Mouse (Mus musculus): ENCODE measurements around the gene Plbd2. TPM values are rescaled to one million over a fixed set of nuclear protein-coding genes. Genes with fewer than 3 reads are reported as not detected.
A peak's percentile ranks its signal among the peaks of the same experiment; 100 is the strongest.
"Not testable (repeated sequence)": the region's sequence is repeated elsewhere in the genome, so short reads cannot be mapped to it uniquely, and the experiment has no call there.

Plbd2 gene
- total and polyA plus RNA-seq, 2 experiments from 2014 or later, result 35.2 to 53.9 TPM

DNA sequence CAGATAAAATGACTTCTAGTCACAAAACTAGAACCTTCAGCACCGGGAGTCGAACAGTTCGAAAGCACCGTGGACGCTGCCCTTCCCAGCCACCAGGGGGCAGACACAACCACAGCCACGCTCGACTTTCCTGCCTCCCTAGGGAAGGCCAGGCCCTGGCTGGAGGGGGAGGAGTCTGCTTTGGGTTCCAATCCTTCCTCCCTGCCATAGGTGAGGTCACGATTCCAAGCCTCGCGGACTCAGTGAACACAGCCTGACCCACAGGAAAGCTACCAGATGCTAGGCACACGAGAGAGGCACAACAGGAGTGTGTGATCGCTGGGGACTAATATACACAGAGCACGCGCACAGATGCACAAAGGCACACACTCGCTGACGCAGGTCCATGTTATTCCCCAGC, 1.9 kb upstream of the Plbd2 start:
- DNase-seq (ENCODE audit: low spot score) (peak; percentile 69), ATAC-seq (no peak)
- no peak overlapping the region for H3K9ac ChIP-seq (replicated peaks; ENCODE audit: low read length)

DNA sequence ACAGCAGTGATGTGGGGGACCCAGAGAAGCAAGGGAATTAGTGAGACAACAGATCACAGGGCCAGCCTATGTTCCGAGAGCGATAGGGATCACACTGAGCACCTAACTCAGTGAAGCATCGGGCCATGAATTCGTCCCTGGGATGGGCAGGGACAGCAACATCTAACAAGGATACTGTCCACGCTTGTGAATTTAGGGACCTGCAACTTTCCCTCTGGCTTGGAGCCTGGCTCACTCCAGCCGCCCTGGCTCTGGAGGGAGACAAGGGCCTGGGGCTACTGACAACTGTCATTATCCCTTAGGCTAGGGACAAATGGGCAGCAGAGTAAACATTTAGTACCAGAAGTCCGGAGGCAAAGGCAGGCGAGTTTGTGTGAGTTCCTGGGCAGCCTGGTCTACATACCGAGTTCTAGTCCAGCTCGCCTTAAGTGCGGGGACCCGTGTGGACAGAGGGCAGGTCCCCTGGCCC, 716 bp downstream of the Plbd2 start:
- ATAC-seq, result no peak
- peaks cover 6% of the 10 kb centered on the region; the same call in 1 of the 2 replicates for H3K4me1 ChIP-seq (ENCODE audit: insufficient read depth, low read length)

More for the DNA sequence above, 1.9 kb upstream of the Plbd2 start:
- Histone ChIP-seq H3K4me1 (ENCODE audit: insufficient read depth, low read length) (peaks cover 6% of the 10 kb centered on the region; the same call in 1 of the 2 replicates), H3K9me3 (ENCODE audit: low read length) (no peaks in the 10 kb centered on the region), H3K27me3 (ENCODE audit: insufficient read depth, low read length) (no peaks in the 10 kb centered on the region), H3K4me2 (ENCODE audit: low read depth, low read length) (no peak overlapping the region), H3K4me3 (ENCODE audit: low read length) (no peak overlapping the region), H3K36me3 (ENCODE audit: insufficient read depth, low read length) (no peaks in the 10 kb centered on the region), H3K27ac (no peak overlapping the region)
- WGBS, result 20% methylated on average over 16 of the region's 16 CpGs
- TF ChIP-seq CTCF (IDR thresholded peaks at IDR 0.05; ENCODE audit: low read depth), result peak; percentile 83

DNA sequence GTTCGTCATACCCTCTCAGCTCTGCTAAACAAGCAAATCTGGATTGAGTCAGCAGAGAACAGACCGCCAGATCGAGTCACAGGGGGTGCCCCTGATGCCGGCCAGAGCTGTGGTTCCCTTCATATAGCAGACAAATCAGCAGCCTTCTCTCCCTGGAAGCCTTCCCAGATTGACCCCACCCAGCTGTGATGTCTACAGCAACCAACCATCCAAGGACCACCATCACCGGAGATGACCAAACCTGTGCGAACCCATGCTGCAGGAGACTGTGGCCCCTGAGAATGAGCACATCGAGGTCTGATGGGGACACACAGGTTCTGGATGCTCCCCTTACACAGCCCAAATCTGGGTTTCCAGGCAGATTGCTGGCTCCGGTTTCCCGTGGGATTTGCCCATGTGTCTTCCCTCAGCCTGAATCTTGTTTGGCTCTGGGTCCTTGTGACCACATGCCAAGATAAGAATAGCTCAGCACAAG, 1.2 kb downstream of the Plbd2 start:
- Histone ChIP-seq H3K27ac (no peak overlapping the region), H3K4me2 (ENCODE audit: low read depth, low read length) (peak overlapping the region; percentile 95), H3K9ac (replicated peaks; ENCODE audit: low read length) (peak overlapping the region; percentile 88; the same call in 1 of the 2 replicates), H3K4me3 (ENCODE audit: low read length) (peak overlapping the region; percentile 91), H3K36me3 (ENCODE audit: insufficient read depth, low read length) (no peaks in the 10 kb centered on the region), H3K4me1 (ENCODE audit: insufficient read depth, low read length) (peaks cover 6% of the 10 kb centered on the region; the same call in 1 of the 2 replicates), H3K27me3 (ENCODE audit: insufficient read depth, low read length) (no peaks in the 10 kb centered on the region), H3K9me3 (ENCODE audit: low read length) (no peaks in the 10 kb centered on the region)
- WGBS, result 62% methylated on average over 9 of the region's 9 CpGs
- DNase-seq (ENCODE audit: low spot score) (no peak), ATAC-seq (no peak)
- no peak for TF ChIP-seq CTCF (IDR thresholded peaks at IDR 0.05; ENCODE audit: low read depth)

More for the DNA sequence above, 716 bp downstream of the Plbd2 start:
- Histone ChIP-seq H3K36me3 (ENCODE audit: insufficient read depth, low read length) (no peaks in the 10 kb centered on the region), H3K27me3 (ENCODE audit: insufficient read depth, low read length) (no peaks in the 10 kb centered on the region), H3K4me3 (ENCODE audit: low read length) (peak overlapping the region; percentile 91), H3K4me2 (ENCODE audit: low read depth, low read length) (peak overlapping the region; percentile 95), H3K9me3 (ENCODE audit: low read length) (no peaks in the 10 kb centered on the region), H3K9ac (replicated peaks; ENCODE audit: low read length) (peak overlapping the region; percentile 88), H3K27ac (peak overlapping the region; percentile 64; the same call in 1 of the 2 replicates)
- WGBS, result 5% methylated on average over 12 of the region's 12 CpGs
- DNase-seq (ENCODE audit: low spot score), result no peak
- no peak for TF ChIP-seq CTCF (IDR thresholded peaks at IDR 0.05; ENCODE audit: low read depth)

DNA sequence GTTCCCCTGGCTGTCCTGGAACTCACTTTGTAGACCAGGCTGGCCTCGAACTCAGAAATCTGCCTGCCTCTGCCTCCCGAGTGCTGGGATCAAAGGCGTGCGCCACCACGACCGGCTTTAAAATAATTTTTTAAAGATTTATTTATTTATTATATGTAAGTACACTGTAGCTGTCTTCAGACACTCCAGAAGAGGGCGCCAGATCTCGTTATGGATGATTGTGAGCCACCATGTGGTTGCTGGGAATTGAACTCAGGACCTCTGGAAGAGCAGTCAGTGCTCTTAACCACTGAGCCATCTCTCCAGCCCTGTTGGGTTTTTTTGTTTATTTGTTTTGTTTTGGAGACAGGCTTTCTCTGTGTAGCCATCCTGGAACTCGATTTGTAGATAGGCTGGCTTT, 2.8 kb downstream of the Plbd2 start:
- H3K4me1 ChIP-seq (ENCODE audit: insufficient read depth, low read length); H3K4me3 ChIP-seq (ENCODE audit: low read length); H3K27me3 ChIP-seq (ENCODE audit: insufficient read depth, low read length); H3K9ac ChIP-seq (replicated peaks; ENCODE audit: low read length); H3K9me3 ChIP-seq (ENCODE audit: low read length); H3K36me3 ChIP-seq (ENCODE audit: insufficient read depth, low read length); H3K4me2 ChIP-seq (ENCODE audit: low read depth, low read length); DNase-seq (ENCODE audit: low spot score); H3K27ac ChIP-seq; ATAC-seq: not testable (repeated sequence)
- WGBS, result 89% methylated on average over 9 of the region's 9 CpGs

DNA sequence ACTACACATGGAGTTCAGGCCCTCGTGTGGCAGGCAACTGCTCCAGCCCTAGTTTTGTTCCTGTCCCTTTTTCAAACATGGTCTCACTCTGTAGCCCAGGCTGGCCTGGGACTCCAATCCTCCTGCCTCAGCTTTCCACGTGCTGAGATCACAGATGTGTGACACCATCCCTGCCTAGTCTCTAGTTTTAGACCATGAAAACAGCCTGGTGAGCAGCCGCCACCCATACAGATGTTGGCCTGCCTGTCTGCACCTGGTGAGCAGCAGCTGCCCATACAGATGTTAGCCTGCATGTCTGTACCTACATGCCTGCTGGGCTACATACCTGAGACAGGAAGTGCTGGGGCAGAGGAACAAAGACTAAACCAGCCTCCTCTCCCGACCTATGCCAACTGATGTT, 4.2 kb downstream of the Plbd2 start:
- Histone ChIP-seq H3K36me3 (ENCODE audit: insufficient read depth, low read length) (no peaks in the 10 kb centered on the region), H3K27ac (no peak overlapping the region), H3K9me3 (ENCODE audit: low read length) (no peaks in the 10 kb centered on the region), H3K4me2 (ENCODE audit: low read depth, low read length) (no peak overlapping the region), H3K4me3 (ENCODE audit: low read length) (no peak overlapping the region), H3K9ac (replicated peaks; ENCODE audit: low read length) (no peak overlapping the region), H3K27me3 (ENCODE audit: insufficient read depth, low read length) (no peaks in the 10 kb centered on the region), H3K4me1 (ENCODE audit: insufficient read depth, low read length) (peaks cover 6% of the 10 kb centered on the region; the same call in 1 of the 2 replicates)
- DNase-seq (ENCODE audit: low spot score) (no peak), ATAC-seq (no peak)
- WGBS, result 85% methylated on average over 4 of the region's 4 CpGs
- TF ChIP-seq CTCF (IDR thresholded peaks at IDR 0.05; ENCODE audit: low read depth), result no peak

- DNase-seq (ENCODE audit: low spot score) (no peak), ATAC-seq (no peak)
- Histone ChIP-seq H3K36me3 (ENCODE audit: insufficient read depth, low read length) (0 out of 2 replicates have a peak, but pooled peaks cover 6% of the 10 kb centered on the region), H3K4me3 (ENCODE audit: low read length) (no peak overlapping the region), H3K4me1 (ENCODE audit: insufficient read depth, low read length) (peaks cover 3% of the 10 kb centered on the region; the same call in 1 of the 2 replicates), H3K9ac (replicated peaks; ENCODE audit: low read length) (no peak overlapping the region), H3K4me2 (ENCODE audit: low read depth, low read length) (no peak overlapping the region), H3K9me3 (ENCODE audit: low read length) (no peaks in the 10 kb centered on the region), H3K27me3 (ENCODE audit: insufficient read depth, low read length) (no peaks in the 10 kb centered on the region), H3K27ac (no peak overlapping the region)
- 93% methylated on average over 3 of the region's 3 CpGs for WGBS
- TF ChIP-seq CTCF (IDR thresholded peaks at IDR 0.05; ENCODE audit: low read depth), result no peak
These were observed 6.4 kb downstream of the Plbd2 start for GRCm38 (mm10) chr5:120497071-120497470.

GRCm38 (mm10) chr5:120495703-120496226, 7.7 kb downstream of the Plbd2 start:
- no peaks in the 10 kb centered on the region for H3K9me3 ChIP-seq (ENCODE audit: low read length)
- H3K27me3 ChIP-seq (ENCODE audit: insufficient read depth, low read length), result no peaks in the 10 kb centered on the region
- H3K9ac ChIP-seq (replicated peaks; ENCODE audit: low read length), result no peak overlapping the region
- ATAC-seq (no peak), DNase-seq (ENCODE audit: low spot score) (no peak)
- H3K27ac ChIP-seq, result no peak overlapping the region
- WGBS, result 91% methylated on average over 13 of the region's 13 CpGs
- TF ChIP-seq CTCF (IDR thresholded peaks at IDR 0.05; ENCODE audit: low read depth), result no peak
- no peak overlapping the region for H3K4me2 ChIP-seq (ENCODE audit: low read depth, low read length)
- 0 out of 2 replicates have a peak, but pooled peaks cover 6% of the 10 kb centered on the region for H3K36me3 ChIP-seq (ENCODE audit: insufficient read depth, low read length)
- H3K4me3 ChIP-seq (ENCODE audit: low read length), result no peak overlapping the region
- H3K4me1 ChIP-seq (ENCODE audit: insufficient read depth, low read length), result no peaks in the 10 kb centered on the region

Measured in hindbrain, postnatal 0 days (tissue).